Mouse (Mus musculus): ENCODE results near the gene Tmem108. TPM values are rescaled to one million over a fixed set of nuclear protein-coding genes. Genes with fewer than 3 reads are reported as not detected.

The Tmem108 gene
- polyA plus RNA-seq, 1 experiment = 0.01 TPM

- Histone ChIP-seq H3K79me3 (ENCODE audit: low read depth) (no peaks in the 10 kb centered on the region), H3K4me3 (ENCODE audit: insufficient read depth, poor library complexity, severe bottlenecking) (no peak overlapping the region), H3K79me2 (ENCODE audit: control insufficient read depth, insufficient read depth) (no peaks in the 10 kb centered on the region), H3K27me3 (ENCODE audit: control insufficient read depth, insufficient read depth, insufficient read length) (no peaks in the 10 kb centered on the region), H3ac (ENCODE audit: control insufficient read depth, insufficient read length, low read depth) (no peak overlapping the region), H3K36me3 (ENCODE audit: control insufficient read depth, insufficient read depth) (no peaks in the 10 kb centered on the region)
- TF ChIP-seq CTCF (IDR thresholded peaks at IDR 0.05; ENCODE audit: control insufficient read depth, insufficient read depth, insufficient read length) (no peak), MYOG (IDR thresholded peaks at IDR 0.05; ENCODE audit: control insufficient read depth, extremely low read depth, insufficient read length) (no peak), CEBPB (IDR thresholded peaks at IDR 0.05; ENCODE audit: low read depth) (no peak), MAX (IDR thresholded peaks at IDR 0.05) (no peak), USF1 (IDR thresholded peaks at IDR 0.05; ENCODE audit: low read depth) (no peak)
Measured at GRCm38 (mm10) chr9:103504646-103505045, 257.0 kb downstream of the Tmem108 start.

- no peaks in the 10 kb centered on the region for H3K79me2 ChIP-seq (ENCODE audit: control insufficient read depth, insufficient read depth)
- H3K36me3 ChIP-seq (ENCODE audit: control insufficient read depth, insufficient read depth) = no peaks in the 10 kb centered on the region
- TF ChIP-seq USF1 (IDR thresholded peaks at IDR 0.05; ENCODE audit: low read depth) (no peak), FOSL1 (IDR thresholded peaks at IDR 0.05; ENCODE audit: insufficient read depth, low read length, poor library complexity, severe bottlenecking) (no peak), MYOD1 (IDR thresholded peaks at IDR 0.05; ENCODE audit: control insufficient read depth, insufficient read length, low read depth) (peak; percentile 76), CTCF (IDR thresholded peaks at IDR 0.05; ENCODE audit: control insufficient read depth, insufficient read depth, insufficient read length) (no peak), MYOG (IDR thresholded peaks at IDR 0.05; ENCODE audit: control insufficient read depth, extremely low read depth, insufficient read length) (no peak), CEBPB (IDR thresholded peaks at IDR 0.05; ENCODE audit: low read depth) (no peak), MAX (IDR thresholded peaks at IDR 0.05) (no peak)
- H3K79me3 ChIP-seq (ENCODE audit: low read depth) = no peaks in the 10 kb centered on the region
- H3ac ChIP-seq (ENCODE audit: control insufficient read depth, insufficient read length, low read depth) = no peak overlapping the region
- peaks cover 5% of the 10 kb centered on the region for H3K27me3 ChIP-seq (ENCODE audit: control insufficient read depth, insufficient read depth, insufficient read length)
- no peak overlapping the region for H3K4me3 ChIP-seq (ENCODE audit: insufficient read depth, poor library complexity, severe bottlenecking)
Measured at GRCm38 (mm10) chr9:103503586-103504298, 257.9 kb downstream of the Tmem108 start.

DNA sequence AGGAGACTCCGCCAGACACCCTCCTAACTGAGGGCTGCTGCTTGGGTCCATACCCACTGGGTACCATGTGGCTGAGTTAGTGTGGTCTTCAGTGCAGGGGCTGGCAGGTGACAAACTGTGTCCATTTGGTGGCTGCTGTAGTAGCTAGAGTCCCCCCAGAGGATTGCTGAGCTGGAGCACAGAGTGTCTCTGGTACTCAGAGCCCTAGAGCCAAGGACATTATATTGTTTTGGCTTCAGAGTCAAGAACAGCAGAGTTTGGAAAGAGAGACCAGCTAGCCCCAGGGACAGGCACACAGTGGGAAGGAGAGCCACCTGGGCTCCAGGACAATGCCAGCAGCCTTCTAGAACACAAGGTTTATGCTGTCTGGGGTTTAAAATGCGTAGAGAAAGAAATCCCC, 259.0 kb downstream of the Tmem108 start:
- H3K36me3 ChIP-seq (ENCODE audit: control insufficient read depth, insufficient read depth) = no peaks in the 10 kb centered on the region
- H3K79me3 ChIP-seq (ENCODE audit: low read depth) = no peaks in the 10 kb centered on the region
- TF ChIP-seq CTCF (IDR thresholded peaks at IDR 0.05; ENCODE audit: control insufficient read depth, insufficient read depth, insufficient read length) (no peak), MAX (IDR thresholded peaks at IDR 0.05) (no peak), MYOG (IDR thresholded peaks at IDR 0.05; ENCODE audit: control insufficient read depth, extremely low read depth, insufficient read length) (no peak), FOSL1 (IDR thresholded peaks at IDR 0.05; ENCODE audit: insufficient read depth, low read length, poor library complexity, severe bottlenecking) (no peak), USF1 (IDR thresholded peaks at IDR 0.05; ENCODE audit: low read depth) (no peak), CEBPB (IDR thresholded peaks at IDR 0.05; ENCODE audit: low read depth) (no peak), MYOD1 (IDR thresholded peaks at IDR 0.05; ENCODE audit: control insufficient read depth, insufficient read length, low read depth) (no peak)
- H3K27me3 ChIP-seq (ENCODE audit: control insufficient read depth, insufficient read depth, insufficient read length) = peaks cover 8% of the 10 kb centered on the region
- H3K79me2 ChIP-seq (ENCODE audit: control insufficient read depth, insufficient read depth) = no peaks in the 10 kb centered on the region
- no peak overlapping the region for H3K4me3 ChIP-seq (ENCODE audit: insufficient read depth, poor library complexity, severe bottlenecking)
- no peak overlapping the region for H3ac ChIP-seq (ENCODE audit: control insufficient read depth, insufficient read length, low read depth)

GRCm38 (mm10) chr9:103501861-103502364, 259.7 kb downstream of the Tmem108 start:
- H3ac ChIP-seq (ENCODE audit: control insufficient read depth, insufficient read length, low read depth) = no peak overlapping the region
- H3K4me3 ChIP-seq (ENCODE audit: insufficient read depth, poor library complexity, severe bottlenecking) = no peak overlapping the region
- no peak for TF ChIP-seq MYOG (IDR thresholded peaks at IDR 0.05; ENCODE audit: control insufficient read depth, extremely low read depth, insufficient read length)
- TF ChIP-seq MYOD1 (IDR thresholded peaks at IDR 0.05; ENCODE audit: control insufficient read depth, insufficient read length, low read depth) = no peak
- TF ChIP-seq MAX (IDR thresholded peaks at IDR 0.05) = no peak
- no peak for TF ChIP-seq USF1 (IDR thresholded peaks at IDR 0.05; ENCODE audit: low read depth)
- no peak for TF ChIP-seq CEBPB (IDR thresholded peaks at IDR 0.05; ENCODE audit: low read depth)
- no peak for TF ChIP-seq CTCF (IDR thresholded peaks at IDR 0.05; ENCODE audit: control insufficient read depth, insufficient read depth, insufficient read length)
- no peak for TF ChIP-seq FOSL1 (IDR thresholded peaks at IDR 0.05; ENCODE audit: insufficient read depth, low read length, poor library complexity, severe bottlenecking)
- H3K79me3 ChIP-seq (ENCODE audit: low read depth) = no peaks in the 10 kb centered on the region
- no peaks in the 10 kb centered on the region for H3K79me2 ChIP-seq (ENCODE audit: control insufficient read depth, insufficient read depth)
- peaks cover 8% of the 10 kb centered on the region for H3K27me3 ChIP-seq (ENCODE audit: control insufficient read depth, insufficient read depth, insufficient read length)
- no peaks in the 10 kb centered on the region for H3K36me3 ChIP-seq (ENCODE audit: control insufficient read depth, insufficient read depth)

DNA sequence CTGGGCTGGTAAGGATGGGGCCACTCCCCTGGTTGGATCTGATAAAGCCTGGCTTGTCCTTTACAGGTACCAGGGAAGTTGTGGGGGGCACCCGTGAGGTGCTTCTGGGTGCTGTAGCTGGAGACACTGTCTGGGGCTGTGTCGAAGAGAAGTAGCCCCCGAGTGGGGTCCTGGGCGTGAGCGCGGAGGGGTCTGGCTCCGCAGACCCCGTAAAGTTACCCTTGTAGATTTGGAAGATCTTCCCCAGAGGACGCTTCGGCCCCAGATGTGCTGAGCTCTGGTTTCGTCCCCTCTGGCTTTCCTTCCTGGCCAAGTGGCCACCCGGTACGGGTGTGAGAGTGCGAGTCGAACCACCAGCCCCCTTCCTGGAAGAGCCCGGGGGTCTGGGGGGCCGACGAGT, 262.3 kb downstream of the Tmem108 start:
- peaks cover 8% of the 10 kb centered on the region for H3K27me3 ChIP-seq (ENCODE audit: control insufficient read depth, insufficient read depth, insufficient read length)
- no peak for TF ChIP-seq MYOD1 (IDR thresholded peaks at IDR 0.05; ENCODE audit: control insufficient read depth, insufficient read length, low read depth)
- no peak for TF ChIP-seq CTCF (IDR thresholded peaks at IDR 0.05; ENCODE audit: control insufficient read depth, insufficient read depth, insufficient read length)
- TF ChIP-seq FOSL1 (IDR thresholded peaks at IDR 0.05; ENCODE audit: insufficient read depth, low read length, poor library complexity, severe bottlenecking) = no peak
- no peak for TF ChIP-seq MAX (IDR thresholded peaks at IDR 0.05)
- TF ChIP-seq MYOG (IDR thresholded peaks at IDR 0.05; ENCODE audit: control insufficient read depth, extremely low read depth, insufficient read length) = no peak
- TF ChIP-seq CEBPB (IDR thresholded peaks at IDR 0.05; ENCODE audit: low read depth) = no peak
- TF ChIP-seq USF1 (IDR thresholded peaks at IDR 0.05; ENCODE audit: low read depth) = no peak
- no peaks in the 10 kb centered on the region for H3K79me2 ChIP-seq (ENCODE audit: control insufficient read depth, insufficient read depth)
- H3K36me3 ChIP-seq (ENCODE audit: control insufficient read depth, insufficient read depth) = no peaks in the 10 kb centered on the region
- H3K79me3 ChIP-seq (ENCODE audit: low read depth) = no peaks in the 10 kb centered on the region
- H3ac ChIP-seq (ENCODE audit: control insufficient read depth, insufficient read length, low read depth) = no peak overlapping the region
- H3K4me3 ChIP-seq (ENCODE audit: insufficient read depth, poor library complexity, severe bottlenecking) = no peak overlapping the region

Data from C2C12 (cell line).